9 mouse cellular contexts compared by ENCODE assay signal in the genomic region with DNA sequence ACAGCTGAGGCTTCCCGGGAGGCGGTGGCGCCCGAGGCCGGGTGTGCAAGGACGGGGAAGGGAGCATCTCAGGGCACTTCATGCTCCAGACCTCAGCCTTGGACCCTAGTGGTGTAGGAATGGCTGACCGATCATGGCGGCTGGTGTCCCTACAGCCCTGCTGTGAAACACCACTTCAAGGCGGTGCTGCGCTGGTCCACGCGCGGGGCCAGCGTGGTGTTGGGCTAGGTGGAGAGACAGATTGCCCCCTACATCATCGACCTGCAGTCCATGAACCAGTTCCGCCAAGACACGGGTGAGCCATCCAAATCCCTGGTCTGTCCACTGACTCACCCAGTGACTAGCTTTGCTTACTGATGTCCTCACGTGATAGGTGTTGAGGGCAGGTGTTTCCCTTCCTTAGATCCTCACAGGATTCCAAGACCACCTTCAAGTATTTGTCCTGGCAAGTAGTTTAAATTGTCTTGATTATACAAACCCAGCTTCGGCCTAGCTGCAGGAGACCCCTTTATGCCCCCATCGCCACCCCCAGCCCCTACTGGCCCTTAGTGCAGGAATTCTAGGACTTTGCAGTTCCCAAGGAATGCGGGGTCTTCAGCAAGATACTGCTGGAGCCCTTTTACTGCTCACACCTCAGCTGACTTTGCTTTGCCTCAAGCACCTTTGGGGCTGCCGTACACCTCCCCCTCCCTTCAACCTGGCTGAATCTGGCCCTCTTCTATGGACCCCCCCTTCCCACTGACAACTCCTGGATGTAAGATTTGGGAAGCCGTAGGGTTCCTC. TPM values are rescaled to one million over a fixed set of nuclear protein-coding genes. Genes with fewer than 3 reads are reported as not detected.
DNase-seq lines count a peak whose midpoint lies in the region; ATAC-seq and TF ChIP-seq lines count a peak whose summit lies in the region.
"Had no signal": no experiment of that assay in that cellular context is flagged by ENCODE, and none has a peak within 500 bp of the region (broad histone marks: within the 10 kb centered on the region; RNA-seq: fewer than 3 reads in every experiment).

No protein-coding gene starts in this region.

- 0 out of 2 replicates have a peak, but pooled peaks cover 3% of the 10 kb centered on the region for H3K4me1 ChIP-seq in heart, postnatal 0 days (ENCODE audit: control insufficient read depth, insufficient read depth)
- H3K4me1 ChIP-seq in ES-Bruce4 (ENCODE audit: control insufficient read depth, insufficient read depth, low read length) = no peaks in the 10 kb centered on the region
- no peaks in the 10 kb centered on the region for H3K4me1 ChIP-seq in hindbrain, postnatal 0 days (ENCODE audit: insufficient read depth, low read length)

- no peak overlapping the region for H3K27ac ChIP-seq in heart, postnatal 0 days (ENCODE audit: low read depth)
- H3K27ac ChIP-seq in ES-Bruce4 (ENCODE audit: insufficient read depth, low read length) = no peak overlapping the region
- H3K27ac ChIP-seq in hindbrain, postnatal 0 days = peak overlapping the region; percentile 91

- no peak for TF ChIP-seq POLR2A in ES-Bruce4 (IDR thresholded peaks at IDR 0.05; ENCODE audit: insufficient read depth, low read length)

- WGBS in heart, postnatal 0 days = 17% methylated on average over 23 of the region's 23 CpGs
- 15% methylated on average over 23 of the region's 23 CpGs for WGBS in hindbrain, postnatal 0 days

- peak overlapping the region; percentile 71 for H3K4me3 ChIP-seq in heart, postnatal 0 days (ENCODE audit: low read depth, low read length)
- H3K4me3 ChIP-seq in ES-Bruce4 (ENCODE audit: low read depth, low read length) = peak overlapping the region; percentile 67
- peak overlapping the region; percentile 84 for H3K4me3 ChIP-seq in hindbrain, postnatal 0 days (ENCODE audit: low read length)

- 0 out of 2 replicates have a peak, but pooled peaks cover 4% of the 10 kb centered on the region for H3K27me3 ChIP-seq in heart, postnatal 0 days (ENCODE audit: control insufficient read depth, insufficient read depth, low read length)
- H3K27me3 ChIP-seq in ES-Bruce4 (ENCODE audit: control insufficient read depth, insufficient read depth, low read length, poor library complexity, severe bottlenecking) = no peaks in the 10 kb centered on the region; the same call in 1 of the 2 replicates
- no peaks in the 10 kb centered on the region for H3K27me3 ChIP-seq in hindbrain, postnatal 0 days (ENCODE audit: insufficient read depth, low read length)

- DNase-seq in heart, postnatal 0 days (ENCODE audit: low spot score) = no peak
- DNase-seq in heart, postnatal 14 days = no peak
- peak; percentile 40 for DNase-seq in hindbrain, postnatal 0 days (ENCODE audit: low spot score)
- no peak for DNase-seq in spleen, adult 12 weeks (ENCODE audit: low spot score)

- H3K4me2 ChIP-seq in heart, postnatal 0 days (ENCODE audit: low read depth, low read length) = peak overlapping the region; percentile 100
- H3K4me2 ChIP-seq in hindbrain, postnatal 0 days (ENCODE audit: low read depth, low read length) = peak overlapping the region; percentile 95

- intact Hi-C loops in heart, postnatal 14 days (cut with DNase I) = loop anchor here (5.0 to 10.0 kb wide), 4 partner anchors 126 to 221 kb away; a partner anchor contains a TSS

- peak; percentile 31; the same call in 1 of the 2 replicates for ATAC-seq in heart, postnatal 0 days (ENCODE audit: insufficient read depth, low read depth)
- ATAC-seq in common myeloid progenitor, adult 5-6 weeks (replicated peaks; ENCODE audit: low read depth, poor library complexity, severe bottlenecking) = peak; percentile 15
- peak; percentile 70 for ATAC-seq in hindbrain, postnatal 0 days
- ATAC-seq in megakaryocyte progenitor cell, adult 5-6 weeks (replicated peaks; ENCODE audit: poor library complexity) = peak; percentile 13
- ATAC-seq in inflammation-experienced regulatory T-cells, adult 6 months = no peak

- no peaks in the 10 kb centered on the region for H3K9me3 ChIP-seq in heart, postnatal 0 days (replicated peaks; ENCODE audit: control insufficient read depth, low read length)
- no peaks in the 10 kb centered on the region for H3K9me3 ChIP-seq in ES-Bruce4 (replicated peaks; ENCODE audit: control insufficient read depth, insufficient read depth, low read length, poor library complexity, severe bottlenecking)
- H3K9me3 ChIP-seq in hindbrain, postnatal 0 days (ENCODE audit: low read length) = no peaks in the 10 kb centered on the region

- no peak for TF ChIP-seq CTCF in heart, postnatal 0 days (IDR thresholded peaks at IDR 0.05; ENCODE audit: low read depth)
- no peak for TF ChIP-seq CTCF in ES-Bruce4 (IDR thresholded peaks at IDR 0.05; ENCODE audit: low read depth, low read length)
- TF ChIP-seq CTCF in hindbrain, postnatal 0 days (IDR thresholded peaks at IDR 0.05; ENCODE audit: low read depth) = peak; percentile 25; the same call in 1 of the 2 replicates

- H3K9ac ChIP-seq in heart, postnatal 0 days (replicated peaks; ENCODE audit: low read depth, low read length) = peak overlapping the region; percentile 54
- peak overlapping the region; percentile 10; the same call in 1 of the 2 replicates for H3K9ac ChIP-seq in ES-Bruce4 (ENCODE audit: low read depth, poor library complexity, severe bottlenecking)
- H3K9ac ChIP-seq in hindbrain, postnatal 0 days (replicated peaks; ENCODE audit: low read length) = peak overlapping the region; percentile 87

- H3K36me3 ChIP-seq in heart, postnatal 0 days (replicated peaks; ENCODE audit: control insufficient read depth, insufficient read depth, low read length) = no peaks in the 10 kb centered on the region
- no peaks in the 10 kb centered on the region for H3K36me3 ChIP-seq in ES-Bruce4 (ENCODE audit: control insufficient read depth, insufficient read depth, low read length, poor library complexity, severe bottlenecking)
- no peaks in the 10 kb centered on the region for H3K36me3 ChIP-seq in hindbrain, postnatal 0 days (ENCODE audit: insufficient read depth, low read length)

- no peak for TF ChIP-seq EP300 in heart, postnatal 0 days (IDR thresholded peaks at IDR 0.05; ENCODE audit: low read depth)
- TF ChIP-seq EP300 in ES-Bruce4 (IDR thresholded peaks at IDR 0.05; ENCODE audit: insufficient read depth, low read depth, low read length) = no peak

RNA-seq across cellular contexts. Expression of a gene that starts 3.3 kb away (rescaled TPM):
- not detected in 2 replicates for total RNA-seq in heart, postnatal 0 days (2014; rRNA removed; ENCODE audit: low replicate concordance)
- 0.14 TPM in 1 of 2 replicates, not detected in the other for polyA plus RNA-seq in heart, postnatal 0 days (2015; fragmentation: Nextera tagmentation; extraction: Ambion mirVana)
- total RNA-seq in heart, postnatal 14 days (2021) = not detected
- polyA plus RNA-seq in ES-Bruce4 (2011; ENCODE audit: insufficient read depth, insufficient read length, low read depth, missing spikeins) = not detected in 2 replicates
- not detected in 2 replicates for total RNA-seq in common myeloid progenitor, adult 5-6 weeks (2017)
- 0.14 TPM in 1 of 2 replicates, not detected in the other for total RNA-seq in hindbrain, postnatal 0 days (2014; rRNA removed)
- 0.30 and 0.43 TPM in 2 replicates for polyA plus RNA-seq in hindbrain, postnatal 0 days (2015; fragmentation: Nextera tagmentation; extraction: Ambion mirVana)
- total RNA-seq in megakaryocyte progenitor cell, adult 5-6 weeks (2015) = not detected in 2 replicates
- not detected in 2 replicates for total RNA-seq in megakaryocyte progenitor cell, adult 5-6 weeks (2017)
- polyA plus RNA-seq in inflammation-experienced regulatory T-cells, adult 6 months (2017; shearing (Covaris generic)) = not detected
- total RNA-seq: layer of hippocampus, adult 8-10 months had no signal

RNA-seq across cellular contexts. Expression of a gene that starts 36.6 kb away (rescaled TPM):
- not detected in 2 replicates for total RNA-seq in heart, postnatal 0 days (2014; rRNA removed; ENCODE audit: low replicate concordance)
- polyA plus RNA-seq in heart, postnatal 0 days (2015; fragmentation: Nextera tagmentation; extraction: Ambion mirVana) = not detected in 2 replicates
- total RNA-seq in heart, postnatal 14 days (2021) = not detected
- polyA plus RNA-seq in ES-Bruce4 (2011; ENCODE audit: insufficient read depth, insufficient read length, low read depth, missing spikeins) = not detected in 2 replicates
- total RNA-seq in common myeloid progenitor, adult 5-6 weeks (2017) = not detected in 2 replicates
- not detected in 2 replicates for total RNA-seq in hindbrain, postnatal 0 days (2014; rRNA removed)
- 0.05 TPM in 1 of 2 replicates, not detected in the other for polyA plus RNA-seq in hindbrain, postnatal 0 days (2015; fragmentation: Nextera tagmentation; extraction: Ambion mirVana)
- not detected in 2 replicates for total RNA-seq in megakaryocyte progenitor cell, adult 5-6 weeks (2015)
- not detected in 2 replicates for total RNA-seq in megakaryocyte progenitor cell, adult 5-6 weeks (2017)
- not detected for polyA plus RNA-seq in inflammation-experienced regulatory T-cells, adult 6 months (2017; shearing (Covaris generic))

RNA-seq across cellular contexts. Expression of a gene that starts 50.9 kb away (rescaled TPM):
- 8.4 and 9.3 TPM in 2 replicates for total RNA-seq in heart, postnatal 0 days (2014; rRNA removed; ENCODE audit: low replicate concordance)
- 6.6 and 8.6 TPM in 2 replicates for polyA plus RNA-seq in heart, postnatal 0 days (2015; fragmentation: Nextera tagmentation; extraction: Ambion mirVana)
- 1 to 10 TPM; 5.8 to 7.3 TPM for total RNA-seq in heart, postnatal 14 days (2021)
- polyA plus RNA-seq in ES-Bruce4 (2011; ENCODE audit: insufficient read depth, insufficient read length, low read depth, missing spikeins) = 10.2 and 17.2 TPM in 2 replicates
- total RNA-seq in common myeloid progenitor, adult 5-6 weeks (2017) = 182 and 222 TPM in 2 replicates
- total RNA-seq in hindbrain, postnatal 0 days (2014; rRNA removed) = 1.9 and 4.8 TPM in 2 replicates
- polyA plus RNA-seq in hindbrain, postnatal 0 days (2015; fragmentation: Nextera tagmentation; extraction: Ambion mirVana) = 3.2 and 3.3 TPM in 2 replicates
- 193 and 210 TPM in 2 replicates for total RNA-seq in megakaryocyte progenitor cell, adult 5-6 weeks (2015)
- total RNA-seq in megakaryocyte progenitor cell, adult 5-6 weeks (2017) = 232 and 248 TPM in 2 replicates
- 10 to 100 TPM; 38.8 to 73.2 (median 42.7) TPM for polyA plus RNA-seq in inflammation-experienced regulatory T-cells, adult 6 months (2017; shearing (Covaris generic))

Comparison
In these comparisons a context has a peak if more than half of its experiments do, and no peak if none do; other contexts are left out.
1. H3K9ac ChIP-seq: peak in every context shown above with its lines; median percentile 87 in hindbrain, postnatal 0 days; 54 in heart, postnatal 0 days; 10 in ES-Bruce4.
2. RNA of a gene that starts 50.9 kb away (total RNA-seq): 193 to 248 TPM in megakaryocyte progenitor cell, adult 5-6 weeks and 182 to 222 TPM in common myeloid progenitor, adult 5-6 weeks; 8.4 to 9.3 TPM in heart, postnatal 0 days, 5.8 to 7.3 TPM in heart, postnatal 14 days and 1.9 to 4.8 TPM in hindbrain, postnatal 0 days; every median in the first group is over 10 times any median in the second.
3. Peak in every context shown above with its lines, with median percentiles within 50 percentile points of each other: H3K4me3 ChIP-seq.